Mouse (Mus musculus) G1E (cell line): Measurements from ENCODE around the gene Flywch1. TPM values are rescaled to one million over a fixed set of nuclear protein-coding genes. Genes with fewer than 3 reads are reported as not detected.

Experiments used
- ATAC-seq: 2 replicates; pipeline ENCODE4 v1.8.0; 2016; ENCODE audit warnings: mild to moderate bottlenecking; ENCODE audit not compliant: insufficient number of reproducible peaks, poor library complexity, low FRiP score, severe bottlenecking; ENCODE audit errors: extremely low read depth
- DNase-seq: peaks from one replicate; pipeline ENCODE4 v3.0.0; 2012; ENCODE audit warnings: low spot score
- H3K27me3 ChIP-seq: 2 replicates; pipeline ENCODE4 v1.6.1; 2012; ENCODE audit warnings: mild to moderate bottlenecking, low read length, inconsistent platforms; ENCODE audit not compliant: insufficient read depth
- H3K36me3 ChIP-seq: replicated peaks from 2 replicates; pipeline ENCODE3; 2012; ENCODE audit warnings: mild to moderate bottlenecking, inconsistent platforms
- H3K4me1 ChIP-seq: 2 replicates; pipeline ENCODE4 v1.6.1; 2012; ENCODE audit warnings: low read depth, low read length, inconsistent platforms, mixed read lengths; ENCODE audit not compliant: insufficient read depth
- H3K4me3 ChIP-seq: 2 replicates; pipeline ENCODE4 v1.5.1; 2012; ENCODE audit warnings: low read depth, mild to moderate bottlenecking, inconsistent platforms, low read length, moderate library complexity, mixed read lengths
- H3K9me3 ChIP-seq: replicated peaks from 2 replicates; pipeline ENCODE4 v1.6.1; 2012; ENCODE audit warnings: inconsistent platforms
- CTCF ChIP-seq: IDR thresholded peaks from 2 replicates; pipeline ENCODE4 v1.5.1; 2012; ENCODE audit warnings: low read depth, low read length, inconsistent platforms, mixed read lengths
- GATA1 ChIP-seq: IDR thresholded peaks from 2 replicates; pipeline ENCODE4 v1.6.1; 2012; ENCODE audit warnings: borderline replicate concordance, low read length, inconsistent platforms, mixed read lengths
- GATA2 ChIP-seq: IDR thresholded peaks from 2 replicates; pipeline ENCODE4 v1.6.1; 2012; ENCODE audit warnings: low read depth, low read length, inconsistent platforms, borderline replicate concordance
- POLR2AphosphoS5 ChIP-seq: IDR thresholded peaks from 2 replicates; pipeline ENCODE4 v1.6.1; 2012; ENCODE audit warnings: low read depth, low read length, inconsistent platforms; ENCODE audit not compliant: insufficient replicate concordance
- TAL1 ChIP-seq: conservative IDR thresholded peaks from 2 replicates; pipeline ENCODE4 v1.6.1; 2012; ENCODE audit warnings: low read depth, low read length, inconsistent platforms, mixed read lengths
- polyA plus RNA-seq: library from polyadenylated mRNA; stranded (reverse); fragments of >175 nt; gene quantifications from 2 replicates; pipeline ENCODE4 v1.2.3, GENCODE M21; 2012
- total RNA-seq, 2 experiments: library from RNA; stranded (forward) in 1 of 2; stranded (reverse) in 1 of 2; fragments of 200-1000 nt in 1 of 2; fragments of >200 nt in 1 of 2; fragmentation: Nextera tagmentation in 1 of 2; gene quantifications; 2 replicates each; pipeline ENCODE4 v1.2.3; 2014 to 2017

Flywch1 gene
- total and polyA plus RNA-seq, 3 experiments: 14.1 to 44.6 (median 22.3) TPM

- DNase-seq (no peak), ATAC-seq (no peak)
- H3K4me3 ChIP-seq: no peak overlapping the region
- H3K9me3 ChIP-seq: no peaks in the 10 kb centered on the region
- TF ChIP-seq POLR2AphosphoS5: no peak
- TF ChIP-seq TAL1: no peak
- TF ChIP-seq GATA2: no peak
- no peak for TF ChIP-seq GATA1
- TF ChIP-seq CTCF: no peak
- no peaks in the 10 kb centered on the region for H3K4me1 ChIP-seq
- H3K36me3 ChIP-seq: no peaks in the 10 kb centered on the region
- peaks cover 26% of the 10 kb centered on the region for H3K27me3 ChIP-seq
Observed at GRCm38 (mm10) chr17:23795323-23795722, 23.9 kb upstream of the Flywch1 start.

GRCm38 (mm10) chr17:23791079-23791357 is 19.6 kb upstream of the Flywch1 start:
- Histone ChIP-seq H3K4me1 (no peaks in the 10 kb centered on the region), H3K9me3 (no peaks in the 10 kb centered on the region), H3K4me3 (no peak overlapping the region), H3K27me3 (peaks cover 38% of the 10 kb centered on the region), H3K36me3 (no peaks in the 10 kb centered on the region)
- DNase-seq (no peak), ATAC-seq (no peak)
- TF ChIP-seq POLR2AphosphoS5: no peak
- TF ChIP-seq GATA1: no peak
- no peak for TF ChIP-seq GATA2

GRCm38 (mm10) chr17:23790269-23791078 is 19.1 kb upstream of the Flywch1 start, which contains the start of gene Srrm2:
Gene Srrm2, plus strand, starts transcription at chr17:23790532.
- H3K36me3 ChIP-seq: no peaks in the 10 kb centered on the region
- ATAC-seq (no peak), DNase-seq (no peak)
- TF ChIP-seq CTCF (no peak), GATA1 (no peak), GATA2 (no peak), TAL1 (no peak), POLR2AphosphoS5 (no peak)
- no peaks in the 10 kb centered on the region for H3K9me3 ChIP-seq
- no peaks in the 10 kb centered on the region for H3K4me1 ChIP-seq
- no peak within 1 kb of the TSS for H3K4me3 ChIP-seq
- H3K27me3 ChIP-seq: peaks cover 44% of the 10 kb centered on the region

GRCm38 (mm10) chr17:23789749-23790268 is 18.4 kb upstream of the Flywch1 start:
- no peak overlapping the region for H3K4me3 ChIP-seq
- ATAC-seq (no peak), DNase-seq (no peak)
- TF ChIP-seq CTCF (no peak), POLR2AphosphoS5 (no peak), GATA2 (no peak), GATA1 (no peak), TAL1 (no peak)
- no peaks in the 10 kb centered on the region for H3K9me3 ChIP-seq
- no peaks in the 10 kb centered on the region for H3K4me1 ChIP-seq
- peaks cover 45% of the 10 kb centered on the region for H3K27me3 ChIP-seq
- no peaks in the 10 kb centered on the region for H3K36me3 ChIP-seq

- no peak for ATAC-seq
- Histone ChIP-seq H3K27me3 (peaks cover 48% of the 10 kb centered on the region), H3K4me1 (no peaks in the 10 kb centered on the region), H3K4me3 (no peak overlapping the region), H3K36me3 (no peaks in the 10 kb centered on the region), H3K9me3 (no peaks in the 10 kb centered on the region)
- TF ChIP-seq GATA1: no peak
- no peak for DNase-seq
Observed at GRCm38 (mm10) chr17:23788973-23789372, 17.6 kb upstream of the Flywch1 start.

- TF ChIP-seq GATA2: no peak
- no peak for TF ChIP-seq POLR2AphosphoS5
- TF ChIP-seq CTCF: no peak
- no peaks in the 10 kb centered on the region for H3K4me1 ChIP-seq
- H3K4me3 ChIP-seq: no peak overlapping the region
- peaks cover 43% of the 10 kb centered on the region for H3K27me3 ChIP-seq
- H3K36me3 ChIP-seq: no peaks in the 10 kb centered on the region
- H3K9me3 ChIP-seq: no peaks in the 10 kb centered on the region
- DNase-seq (no peak), ATAC-seq (no peak)
Observed at GRCm38 (mm10) chr17:23786510-23786931, 15.1 kb upstream of the Flywch1 start.
